Mouse (Mus musculus): ENCODE measurements at regions not wholly inside any gene's neighbourhood (a gene's known extent, or its start where the extent isn't known, plus 50 kb on each side); places are given as distances from the start of the nearest gene placed in this dataset.

- H3K27ac ChIP-seq (replicated peaks; ENCODE audit: low read depth, low read length): no peak overlapping the region
- no peak overlapping the region for H3K9ac ChIP-seq (replicated peaks; ENCODE audit: low read length)
- no peaks in the 10 kb centered on the region for H3K36me3 ChIP-seq (replicated peaks; ENCODE audit: control insufficient read depth, insufficient read depth, low read depth, low read length)
- ATAC-seq (replicated peaks; ENCODE audit: insufficient number of reproducible peaks, low FRiP score, low TSS enrichment, low read depth) (no peak), DNase-seq (ENCODE audit: low spot score) (no peak)
- no peak overlapping the region for H3K4me3 ChIP-seq (ENCODE audit: low read depth, low read length)
- no peaks in the 10 kb centered on the region for H3K9me3 ChIP-seq (replicated peaks; ENCODE audit: control insufficient read depth, low read length)
- H3K4me2 ChIP-seq (ENCODE audit: low read depth, low read length): no peak overlapping the region
- no peaks in the 10 kb centered on the region for H3K27me3 ChIP-seq (ENCODE audit: control insufficient read depth, insufficient read depth, low read length)
- H3K4me1 ChIP-seq (ENCODE audit: control insufficient read depth, insufficient read depth, low read length): no peaks in the 10 kb centered on the region
These were observed 234.1 kb upstream of the Hes1 start for GRCm38 (mm10) chr16:29830101-29830500.

- ATAC-seq (replicated peaks; ENCODE audit: insufficient number of reproducible peaks, low FRiP score, low TSS enrichment, low read depth) (no peak), DNase-seq (ENCODE audit: low spot score) (no peak)
- no peaks in the 10 kb centered on the region for H3K27me3 ChIP-seq (ENCODE audit: control insufficient read depth, insufficient read depth, low read length)
- no peaks in the 10 kb centered on the region for H3K36me3 ChIP-seq (replicated peaks; ENCODE audit: control insufficient read depth, insufficient read depth, low read depth, low read length)
- 0 out of 2 replicates have a peak, but pooled peaks cover 2% of the 10 kb centered on the region for H3K4me1 ChIP-seq (ENCODE audit: control insufficient read depth, insufficient read depth, low read length)
- no peak overlapping the region; the same call in 1 of the 2 replicates for H3K4me2 ChIP-seq (ENCODE audit: low read depth, low read length)
- no peak overlapping the region for H3K4me3 ChIP-seq (ENCODE audit: low read depth, low read length)
- 81% methylated on average over 11 of the region's 11 CpGs for WGBS
- H3K9ac ChIP-seq (replicated peaks; ENCODE audit: low read length): no peak overlapping the region
- H3K27ac ChIP-seq (replicated peaks; ENCODE audit: low read depth, low read length): no peak overlapping the region
- H3K9me3 ChIP-seq (replicated peaks; ENCODE audit: control insufficient read depth, low read length): no peaks in the 10 kb centered on the region
These were observed 230.9 kb upstream of the Hes1 start for GRCm38 (mm10) chr16:29833298-29833697.

GRCm38 (mm10) chr16:29833875-29834274, 230.3 kb upstream of the Hes1 start:
- Histone ChIP-seq H3K4me1 (ENCODE audit: control insufficient read depth, insufficient read depth, low read length) (0 out of 2 replicates have a peak, but pooled peaks cover 2% of the 10 kb centered on the region), H3K36me3 (replicated peaks; ENCODE audit: control insufficient read depth, insufficient read depth, low read depth, low read length) (no peaks in the 10 kb centered on the region), H3K4me2 (ENCODE audit: low read depth, low read length) (no peak overlapping the region), H3K27me3 (ENCODE audit: control insufficient read depth, insufficient read depth, low read length) (no peaks in the 10 kb centered on the region), H3K9ac (replicated peaks; ENCODE audit: low read length) (no peak overlapping the region), H3K27ac (replicated peaks; ENCODE audit: low read depth, low read length) (no peak overlapping the region), H3K9me3 (replicated peaks; ENCODE audit: control insufficient read depth, low read length) (no peaks in the 10 kb centered on the region), H3K4me3 (ENCODE audit: low read depth, low read length) (no peak overlapping the region)
- ATAC-seq (replicated peaks; ENCODE audit: insufficient number of reproducible peaks, low FRiP score, low TSS enrichment, low read depth) (no peak), DNase-seq (ENCODE audit: low spot score) (no peak)
- WGBS: 73% methylated on average over 6 of the region's 6 CpGs

GRCm38 (mm10) chr16:29834669-29835068, 229.5 kb upstream of the Hes1 start:
- WGBS: 61% methylated on average over 6 of the region's 6 CpGs
- ATAC-seq (replicated peaks; ENCODE audit: insufficient number of reproducible peaks, low FRiP score, low TSS enrichment, low read depth) (no peak), DNase-seq (ENCODE audit: low spot score) (no peak)
- Histone ChIP-seq H3K4me2 (ENCODE audit: low read depth, low read length) (no peak overlapping the region), H3K4me3 (ENCODE audit: low read depth, low read length) (no peak overlapping the region), H3K36me3 (replicated peaks; ENCODE audit: control insufficient read depth, insufficient read depth, low read depth, low read length) (no peaks in the 10 kb centered on the region), H3K27ac (replicated peaks; ENCODE audit: low read depth, low read length) (no peak overlapping the region), H3K9ac (replicated peaks; ENCODE audit: low read length) (no peak overlapping the region), H3K9me3 (replicated peaks; ENCODE audit: control insufficient read depth, low read length) (no peaks in the 10 kb centered on the region), H3K4me1 (ENCODE audit: control insufficient read depth, insufficient read depth, low read length) (0 out of 2 replicates have a peak, but pooled peaks cover 2% of the 10 kb centered on the region), H3K27me3 (ENCODE audit: control insufficient read depth, insufficient read depth, low read length) (no peaks in the 10 kb centered on the region)

- peak; percentile 45; the same call in 1 of the 2 replicates for ATAC-seq (replicated peaks; ENCODE audit: insufficient number of reproducible peaks, low FRiP score, low TSS enrichment, low read depth)
- Histone ChIP-seq H3K9ac (replicated peaks; ENCODE audit: low read length) (peak overlapping the region; percentile 39; the same call in 1 of the 2 replicates), H3K27me3 (ENCODE audit: control insufficient read depth, insufficient read depth, low read length) (no peaks in the 10 kb centered on the region), H3K9me3 (replicated peaks; ENCODE audit: control insufficient read depth, low read length) (no peaks in the 10 kb centered on the region), H3K36me3 (replicated peaks; ENCODE audit: control insufficient read depth, insufficient read depth, low read depth, low read length) (no peaks in the 10 kb centered on the region), H3K4me3 (ENCODE audit: low read depth, low read length) (no peak overlapping the region), H3K27ac (replicated peaks; ENCODE audit: low read depth, low read length) (no peak overlapping the region), H3K4me1 (ENCODE audit: control insufficient read depth, insufficient read depth, low read length) (0 out of 2 replicates have a peak, but pooled peaks cover 2% of the 10 kb centered on the region), H3K4me2 (ENCODE audit: low read depth, low read length) (peak overlapping the region; percentile 37)
- 13% methylated on average over 14 of the region's 14 CpGs for WGBS
- peak; percentile 68 for DNase-seq (ENCODE audit: low spot score)
These were observed 227.1 kb upstream of the Hes1 start for GRCm38 (mm10) chr16:29837025-29837629.

GRCm38 (mm10) chr16:29837874-29838273, 226.3 kb upstream of the Hes1 start:
- no peak for DNase-seq (ENCODE audit: low spot score)
- Histone ChIP-seq H3K9me3 (replicated peaks; ENCODE audit: control insufficient read depth, low read length) (no peaks in the 10 kb centered on the region), H3K27me3 (ENCODE audit: control insufficient read depth, insufficient read depth, low read length) (no peaks in the 10 kb centered on the region), H3K9ac (replicated peaks; ENCODE audit: low read length) (no peak overlapping the region), H3K27ac (replicated peaks; ENCODE audit: low read depth, low read length) (no peak overlapping the region), H3K4me1 (ENCODE audit: control insufficient read depth, insufficient read depth, low read length) (0 out of 2 replicates have a peak, but pooled peaks cover 2% of the 10 kb centered on the region), H3K4me2 (ENCODE audit: low read depth, low read length) (no peak overlapping the region), H3K4me3 (ENCODE audit: low read depth, low read length) (no peak overlapping the region), H3K36me3 (replicated peaks; ENCODE audit: control insufficient read depth, insufficient read depth, low read depth, low read length) (no peaks in the 10 kb centered on the region)
- ATAC-seq (replicated peaks; ENCODE audit: insufficient number of reproducible peaks, low FRiP score, low TSS enrichment, low read depth): no peak
- 56% methylated on average over 5 of the region's 5 CpGs for WGBS

- Histone ChIP-seq H3K9ac (replicated peaks; ENCODE audit: low read length) (peak overlapping the region; percentile 11), H3K36me3 (replicated peaks; ENCODE audit: control insufficient read depth, insufficient read depth, low read depth, low read length) (no peaks in the 10 kb centered on the region), H3K27ac (replicated peaks; ENCODE audit: low read depth, low read length) (peak overlapping the region; percentile 63), H3K27me3 (ENCODE audit: control insufficient read depth, insufficient read depth, low read length) (no peaks in the 10 kb centered on the region), H3K4me1 (ENCODE audit: control insufficient read depth, insufficient read depth, low read length) (0 out of 2 replicates have a peak, but pooled peaks cover 2% of the 10 kb centered on the region), H3K4me3 (ENCODE audit: low read depth, low read length) (no peak overlapping the region), H3K4me2 (ENCODE audit: low read depth, low read length) (peak overlapping the region; percentile 11), H3K9me3 (replicated peaks; ENCODE audit: control insufficient read depth, low read length) (no peaks in the 10 kb centered on the region)
- 7% methylated on average over 28 of the region's 28 CpGs for WGBS
- DNase-seq (ENCODE audit: low spot score) (peak; percentile 83), ATAC-seq (replicated peaks; ENCODE audit: insufficient number of reproducible peaks, low FRiP score, low TSS enrichment, low read depth) (peak; percentile 59)
These were observed 225.1 kb upstream of the Hes1 start for GRCm38 (mm10) chr16:29838981-29839661.

GRCm38 (mm10) chr16:29839662-29840001, 224.6 kb upstream of the Hes1 start:
- Histone ChIP-seq H3K4me2 (ENCODE audit: low read depth, low read length) (peak overlapping the region; percentile 11), H3K27ac (replicated peaks; ENCODE audit: low read depth, low read length) (peak overlapping the region; percentile 63), H3K27me3 (ENCODE audit: control insufficient read depth, insufficient read depth, low read length) (no peaks in the 10 kb centered on the region), H3K36me3 (replicated peaks; ENCODE audit: control insufficient read depth, insufficient read depth, low read depth, low read length) (no peaks in the 10 kb centered on the region), H3K4me3 (ENCODE audit: low read depth, low read length) (no peak overlapping the region), H3K9ac (replicated peaks; ENCODE audit: low read length) (peak overlapping the region; percentile 11), H3K9me3 (replicated peaks; ENCODE audit: control insufficient read depth, low read length) (no peaks in the 10 kb centered on the region), H3K4me1 (ENCODE audit: control insufficient read depth, insufficient read depth, low read length) (0 out of 2 replicates have a peak, but pooled peaks cover 2% of the 10 kb centered on the region)
- no peak for DNase-seq (ENCODE audit: low spot score)
- ATAC-seq (replicated peaks; ENCODE audit: insufficient number of reproducible peaks, low FRiP score, low TSS enrichment, low read depth): peak; percentile 29; the same call in 1 of the 2 replicates
- 14% methylated on average over 6 of the region's 6 CpGs for WGBS
